ENCODE assay signal across 8 mouse cellular contexts in genomic region chr9:40685801-40686420, GRCm38 (mm10). TPM values are rescaled to one million over a fixed set of nuclear protein-coding genes. Genes with fewer than 3 reads are reported as not detected.
DNase-seq lines count a peak whose midpoint lies in the region; ATAC-seq lines count a peak whose summit lies in the region.

Gene Clmp, plus strand, starts transcription at chr9:40685962.

- peak within 1 kb of the TSS; percentile 75 for H3K9ac ChIP-seq in heart, embryonic 11.5 days (ENCODE audit: low read depth, low read length)
- peak within 1 kb of the TSS; percentile 76 for H3K9ac ChIP-seq in midbrain, embryonic 11.5 days (ENCODE audit: low read length)

- peaks cover 4% of the 10 kb centered on the region; the same call in 1 of the 2 replicates for H3K4me1 ChIP-seq in heart, embryonic 11.5 days (ENCODE audit: control insufficient read depth, insufficient read depth, low read length)
- H3K4me1 ChIP-seq in midbrain, embryonic 11.5 days (ENCODE audit: control insufficient read depth, insufficient read depth, low read length): no peaks in the 10 kb centered on the region

- peak; percentile 10 for DNase-seq in kidney, adult 18-20 months
- DNase-seq in kidney, adult 11 months: no peak
- DNase-seq in MN1 (ENCODE audit: low spot score): peak; percentile 18
- no peak for DNase-seq in layer of hippocampus, postnatal 25 days (ENCODE audit: extremely low spot score in 1 of 2, low spot score in 1 of 2)
- DNase-seq in midbrain, embryonic 11.5 days (ENCODE audit: low spot score, missing footprints): peak; percentile 95

- peak; percentile 18; the same call in 1 of the 2 replicates for ATAC-seq in common myeloid progenitor, adult 5-6 weeks (replicated peaks; ENCODE audit: low read depth, poor library complexity, severe bottlenecking)
- ATAC-seq in heart, embryonic 11.5 days (replicated peaks; ENCODE audit: insufficient number of reproducible peaks, low FRiP score, low TSS enrichment): 0 out of 2 replicates have a peak, but pooled peaks have one; percentile 18
- ATAC-seq in midbrain, embryonic 11.5 days (ENCODE audit: low FRiP score): peak; percentile 77
- ATAC-seq in megakaryocyte progenitor cell, adult 5-6 weeks (replicated peaks; ENCODE audit: poor library complexity): no peak

- H3K4me3 ChIP-seq in heart, embryonic 11.5 days (ENCODE audit: low read depth, low read length): peak within 1 kb of the TSS; percentile 76
- H3K4me3 ChIP-seq in midbrain, embryonic 11.5 days (ENCODE audit: low read depth, low read length): peak within 1 kb of the TSS; percentile 55

- peaks cover 32% of the 10 kb centered on the region for H3K27me3 ChIP-seq in heart, embryonic 11.5 days (ENCODE audit: control insufficient read depth, insufficient read depth, low read length)
- peaks cover 9% of the 10 kb centered on the region for H3K27me3 ChIP-seq in midbrain, embryonic 11.5 days (ENCODE audit: control insufficient read depth, insufficient read depth, low read length)

- no peaks in the 10 kb centered on the region for H3K9me3 ChIP-seq in heart, embryonic 11.5 days (replicated peaks; ENCODE audit: control insufficient read depth, low read length)
- no peaks in the 10 kb centered on the region for H3K9me3 ChIP-seq in midbrain, embryonic 11.5 days (ENCODE audit: control insufficient read depth, low read length)

- under 1% methylated on average over 47 of the region's 53 CpGs for WGBS in heart, embryonic 11.5 days (ENCODE audit: insufficient replicate concordance)
- under 1% methylated on average over 52 of the region's 53 CpGs for WGBS in midbrain, embryonic 11.5 days

- peak within 1 kb of the TSS; percentile 82 for H3K27ac ChIP-seq in heart, embryonic 11.5 days (ENCODE audit: low read depth, low read length)
- peak within 1 kb of the TSS; percentile 65 for H3K27ac ChIP-seq in midbrain, embryonic 11.5 days (ENCODE audit: low read depth, low read length)

- peak within 1 kb of the TSS; percentile 98 for H3K4me2 ChIP-seq in heart, embryonic 11.5 days
- peak within 1 kb of the TSS; percentile 93 for H3K4me2 ChIP-seq in midbrain, embryonic 11.5 days

- H3K36me3 ChIP-seq in heart, embryonic 11.5 days (ENCODE audit: control insufficient read depth, insufficient read depth, low read length): no peaks in the 10 kb centered on the region
- H3K36me3 ChIP-seq in midbrain, embryonic 11.5 days (ENCODE audit: control insufficient read depth, insufficient read depth, low read length): no peaks in the 10 kb centered on the region

RNA-seq across cellular contexts. Expression of gene Clmp, which starts in this region (rescaled TPM):
- total RNA-seq in common myeloid progenitor, adult 5-6 weeks (2017): not detected in 2 replicates
- 13.5 and 15.3 TPM in 2 replicates for polyA plus RNA-seq in heart, embryonic 11.5 days (2014; fragmentation: Nextera tagmentation; extraction: Ambion mirVana)
- 10 to 100 TPM; 27.2 to 30.0 TPM for total RNA-seq in layer of hippocampus, postnatal 25 days (2021)
- polyA plus RNA-seq in midbrain, embryonic 11.5 days (2014; fragmentation: Nextera tagmentation; extraction: Ambion mirVana): 26.2 and 29.7 TPM in 2 replicates
- total RNA-seq in megakaryocyte progenitor cell, adult 5-6 weeks (2015): 0.10 and 0.22 TPM in 2 replicates
- 0.25 and 0.54 TPM in 2 replicates for total RNA-seq in megakaryocyte progenitor cell, adult 5-6 weeks (2017)

Comparison
In these comparisons a context has a peak if more than half of its experiments do, and no peak if none do; other contexts are left out.
1. RNA of gene Clmp (total RNA-seq): 27.2 to 30.0 TPM in layer of hippocampus, postnatal 25 days; 0.10 to 0.54 TPM in megakaryocyte progenitor cell, adult 5-6 weeks and not detected in common myeloid progenitor, adult 5-6 weeks; every median in the first group is over 10 times any median in the second.
2. DNase-seq: peak in kidney, adult 18-20 months (single experiment), MN1 (single experiment) and midbrain, embryonic 11.5 days (single experiment); none in kidney, adult 11 months (single experiment) and layer of hippocampus, postnatal 25 days (0 of 2).
3. Peak in ATAC-seq in common myeloid progenitor, adult 5-6 weeks; RNA of the gene not detected or under 1 TPM.